Mouse (Mus musculus) testis, adult 2 months (tissue): ENCODE measurements at regions not wholly inside any gene's neighbourhood (a gene's known extent, or its start where the extent isn't known, plus 50 kb on each side); places are given as distances from the start of the nearest gene placed in this dataset.

Experiments
- CTCF ChIP-seq: fragments of 200-500 bp; IDR thresholded peaks from 2 replicates; pipeline ENCODE4 v1.5.1; 2012; ENCODE audit warnings: low read depth, mild to moderate bottlenecking, inconsistent platforms, low read length, moderate library complexity; ENCODE audit not compliant: control insufficient read depth, insufficient read depth, insufficient replicate concordance
- POLR2A ChIP-seq: fragments of 200-500 bp; IDR thresholded peaks from 2 replicates; pipeline ENCODE4 v1.6.1; 2012; ENCODE audit warnings: low read depth, mild to moderate bottlenecking, inconsistent platforms, low read length, moderate library complexity; ENCODE audit not compliant: control insufficient read depth

DNA sequence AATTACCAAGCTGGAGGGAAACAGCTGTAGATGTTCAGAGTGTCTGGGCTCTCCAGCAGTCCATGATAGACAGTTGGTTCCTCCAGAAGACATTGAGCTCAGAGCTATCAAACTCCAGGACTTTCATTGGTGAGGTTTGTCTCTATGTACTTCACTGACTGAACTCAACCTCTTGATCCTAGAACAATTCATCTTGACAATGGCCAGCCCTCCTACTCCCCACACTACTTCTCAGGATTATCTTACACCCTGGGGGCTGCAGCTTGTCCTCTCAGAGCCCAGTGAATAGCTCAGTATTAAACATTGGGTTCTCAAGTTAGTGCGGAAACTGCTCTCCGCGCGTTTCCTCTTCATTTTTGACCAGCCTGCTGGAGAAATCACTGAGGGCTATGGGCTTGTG lies 349.2 kb upstream of the Paip1 start:
- no peak for TF ChIP-seq POLR2A
- no peak for TF ChIP-seq CTCF
